Mouse (Mus musculus) heart, postnatal 36 days (tissue): ENCODE data around the gene Eef1akmt4. TPM values are rescaled to one million over a fixed set of nuclear protein-coding genes. Genes with fewer than 3 reads are reported as not detected.
"Not testable (repeated sequence)": the region's sequence is repeated elsewhere in the genome, so short reads cannot be mapped to it uniquely, and the experiment has no call there.

Experiments used
- DNase-seq, 2 experiments: peaks; one replicate each; pipeline ENCODE4 v3.0.0; 2021 to 2022
- intact Hi-C: fragments of 180-260 bp; cut with DNase I; formaldehyde crosslinking; loops from one replicate; pipeline ENCODE4 v1.15.1; 2025
- microRNA-seq, 2 experiments: library from miRNA; unstranded; fragments of <30 nt; microRNA quantifications; one replicate each; pipeline ENCODE4 v1.2.0; 2021; ENCODE audit warnings: borderline number of aligned reads in 2 of 2
- total RNA-seq, 2 experiments: library from RNA; stranded (reverse); gene quantifications; 2 replicates each; pipeline ENCODE4 v1.2.3; 2021

Gene Eef1akmt4
- total RNA-seq, 2 experiments from 2014 or later, result 6.4 to 8.0 TPM

DNA sequence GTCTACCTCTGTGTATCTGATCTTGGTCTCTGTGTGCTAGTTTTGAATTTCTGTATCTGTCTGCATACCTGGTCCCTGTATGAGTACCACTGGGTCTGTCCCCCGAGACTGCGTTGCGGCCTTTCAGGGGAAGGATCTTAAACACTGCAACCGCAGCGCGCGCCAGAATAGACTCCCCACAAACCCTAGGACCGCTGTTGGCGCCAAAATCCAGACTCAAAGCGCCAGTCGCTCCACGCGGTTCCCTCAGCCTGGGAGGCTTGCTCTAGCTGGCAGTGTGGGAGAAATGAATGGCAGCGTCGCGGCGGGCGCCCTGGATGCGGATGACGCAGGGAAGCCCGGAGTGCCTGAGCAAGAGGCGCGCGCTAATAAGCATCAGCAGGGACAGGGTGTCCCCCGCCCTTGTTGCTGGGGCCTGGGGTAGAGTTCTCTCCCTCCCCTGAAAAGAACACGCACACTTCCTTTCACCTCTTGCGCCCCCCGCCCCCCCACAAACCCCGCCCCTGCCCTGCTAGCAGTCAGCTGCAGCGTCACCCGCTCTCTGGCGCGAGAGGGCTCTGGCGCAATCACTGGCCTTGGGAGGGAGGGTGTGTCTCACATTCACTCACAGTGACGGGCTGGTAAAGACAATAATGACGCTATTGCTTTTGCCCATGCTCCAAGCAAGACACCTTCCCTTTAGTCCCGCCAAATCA is 10.7 kb downstream of the Eef1akmt4 start:
- DNase-seq, result peak; percentile 47 to 64
- intact Hi-C loops, result no loop called here

DNA sequence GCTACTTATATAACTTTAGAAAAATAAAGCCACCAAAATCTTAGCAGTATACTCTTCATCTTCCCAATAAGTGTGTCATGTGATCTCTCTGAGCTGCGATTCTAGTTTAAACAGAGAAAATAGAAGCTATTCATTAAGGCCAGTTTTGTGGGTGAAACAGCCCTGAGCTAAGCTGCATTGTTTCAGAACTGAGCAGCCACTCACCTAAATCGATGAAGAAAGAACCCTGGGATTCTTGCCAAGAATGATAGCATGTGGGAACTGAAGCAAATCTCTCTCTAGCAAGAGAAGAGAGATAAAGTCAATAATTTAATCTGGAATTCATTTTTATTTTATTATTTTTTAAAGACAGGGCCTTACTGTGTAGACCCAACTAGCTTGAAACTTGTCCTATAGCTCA is 11.8 kb downstream of the Eef1akmt4 start:
- no peak for DNase-seq
- intact Hi-C loops, result no loop called here

DNA sequence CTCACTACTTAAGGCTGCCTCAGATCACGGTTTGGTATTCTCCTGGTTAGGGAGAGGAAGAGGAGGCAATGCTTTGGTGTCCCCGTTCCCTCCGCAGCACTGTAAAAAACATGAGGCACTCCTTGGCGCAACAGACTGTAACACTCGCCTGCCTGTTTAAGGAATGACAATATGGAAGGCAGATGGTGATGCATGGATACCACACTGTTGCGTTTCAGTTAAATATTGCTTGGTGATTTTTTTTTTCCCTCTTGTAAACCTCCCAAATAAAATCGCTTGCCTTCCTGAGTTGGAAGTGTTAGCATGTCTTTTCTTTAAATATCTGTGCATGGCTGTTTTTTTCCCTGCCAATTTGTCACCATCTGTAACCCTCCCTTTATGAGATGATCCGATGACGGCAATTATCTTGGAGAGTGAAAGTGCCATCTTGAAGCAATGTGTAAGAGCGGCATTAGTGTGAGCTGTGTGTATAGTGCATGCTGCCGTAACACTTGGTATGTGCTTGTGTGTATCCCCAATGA is 17.5 kb downstream of the Eef1akmt4 start:
- intact Hi-C loops, result no loop called here
- DNase-seq, result no peak

DNA sequence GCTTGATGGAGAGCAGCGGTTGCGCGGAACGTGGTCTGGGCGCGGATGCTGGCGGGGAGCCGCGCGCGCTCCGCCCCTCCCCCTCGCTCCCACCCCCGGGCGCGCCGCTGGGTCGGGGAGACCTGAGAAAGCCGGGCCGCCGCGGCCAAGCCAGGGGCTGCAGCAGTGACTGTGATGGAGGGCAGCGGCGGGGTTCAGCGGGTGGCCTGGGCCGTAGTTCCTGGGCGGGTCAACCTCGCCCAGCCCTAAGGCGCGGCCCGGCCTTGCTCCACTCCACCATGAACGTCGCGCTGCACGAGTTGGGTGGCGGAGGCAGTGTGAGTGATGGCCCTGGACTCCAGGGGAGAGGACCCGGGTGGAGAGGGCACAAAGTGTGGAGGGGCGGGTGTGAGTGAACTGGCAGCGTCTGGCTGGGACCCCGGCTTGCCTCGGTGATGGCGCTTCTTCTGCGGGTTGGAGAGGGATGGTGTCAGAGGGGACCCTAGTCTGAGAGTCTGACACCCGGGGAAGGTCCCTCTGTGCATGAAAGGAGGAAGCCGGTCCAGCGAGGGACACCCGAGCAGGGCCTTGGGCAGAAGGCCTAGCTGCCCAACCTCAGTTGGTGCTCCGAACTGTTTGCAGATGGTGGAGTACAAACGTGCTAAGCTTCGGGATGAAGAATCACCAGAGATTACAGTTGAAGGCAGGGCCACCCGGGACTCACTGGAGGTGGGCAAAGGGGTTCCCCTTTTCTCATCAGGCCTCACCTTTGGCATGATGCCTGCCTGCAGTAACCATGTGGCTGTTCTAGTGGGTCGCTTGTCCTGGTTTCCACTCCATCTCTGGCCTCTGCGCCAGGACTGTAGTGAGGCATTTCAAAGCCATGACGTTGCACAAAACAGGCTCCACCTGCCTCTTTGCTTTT is 18.6 kb downstream of the Eef1akmt4 start, which contains the start of gene Ece2:
TSS of gene Ece2 (plus strand) at position 98 of the 904 bp plus-strand sequence.
- DNase-seq, result peak in 1 of 2 experiments; percentile 22
- intact Hi-C loops, result no loop called here

DNA sequence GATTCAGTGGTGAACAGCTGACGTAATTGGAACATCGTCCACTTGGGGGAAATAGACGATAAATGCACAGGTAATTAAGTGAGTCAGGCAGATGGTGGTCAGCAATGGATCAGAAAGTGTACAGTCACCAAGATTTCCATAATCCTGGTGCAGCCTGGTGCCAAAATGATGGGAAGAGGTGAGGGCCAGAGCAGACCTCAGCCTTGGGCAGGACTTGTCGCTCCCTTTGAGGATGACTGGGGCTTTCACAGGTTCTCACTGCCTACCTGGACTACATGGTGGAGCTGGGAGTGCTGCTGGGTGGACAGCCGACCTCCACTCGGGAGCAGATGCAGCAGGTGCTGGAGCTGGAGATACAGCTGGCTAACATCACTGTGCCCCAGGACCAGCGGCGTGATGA is 26.0 kb downstream of the Eef1akmt4 start:
- DNase-seq, result no peak
- intact Hi-C loops, result no loop called here

DNA sequence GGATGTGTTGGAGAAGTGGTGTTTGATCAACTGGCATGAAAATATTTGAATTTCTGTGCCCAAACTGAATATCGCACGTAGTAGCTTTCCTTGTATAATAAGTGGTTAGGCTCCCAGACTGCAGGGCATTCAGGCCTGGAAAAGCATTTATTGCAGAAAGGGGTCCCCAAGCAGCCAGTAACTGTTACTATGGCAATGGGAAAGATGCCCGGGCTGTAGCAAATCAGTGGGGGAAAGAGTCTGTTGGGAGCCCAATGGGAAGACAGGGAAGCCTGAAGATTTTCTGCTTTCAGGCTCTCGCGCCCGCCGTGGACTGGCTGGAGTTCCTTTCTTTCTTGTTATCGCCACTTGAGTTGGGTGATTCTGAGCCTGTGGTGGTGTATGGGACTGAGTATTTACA is 27.0 kb downstream of the Eef1akmt4 start:
- intact Hi-C loops, result no loop called here
- DNase-seq, result no peak

DNA sequence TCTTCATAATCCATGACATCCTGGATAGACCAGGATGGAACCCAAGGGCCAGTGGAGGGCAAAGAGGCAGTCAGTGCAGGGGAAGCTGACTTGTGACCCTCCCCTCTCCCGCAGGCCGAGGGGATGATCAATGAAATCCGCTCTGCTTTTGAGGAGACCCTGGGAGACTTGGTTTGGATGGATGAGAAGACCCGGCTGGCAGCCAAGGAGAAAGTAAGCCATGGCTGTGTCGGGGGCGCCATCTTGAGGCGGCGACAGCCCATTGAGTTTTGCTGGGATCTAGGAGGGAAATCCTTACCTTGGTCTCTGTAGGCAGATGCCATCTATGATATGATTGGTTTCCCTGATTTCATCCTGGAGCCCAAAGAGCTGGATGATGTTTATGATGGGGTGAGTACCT is 30.8 kb downstream of the Eef1akmt4 start:
- intact Hi-C loops, result loop anchor here (1.0 kb wide), 1 partner anchor 146 kb away; no protein-coding TSS in a partner anchor
- peak; percentile 73 to 79 for DNase-seq

DNA sequence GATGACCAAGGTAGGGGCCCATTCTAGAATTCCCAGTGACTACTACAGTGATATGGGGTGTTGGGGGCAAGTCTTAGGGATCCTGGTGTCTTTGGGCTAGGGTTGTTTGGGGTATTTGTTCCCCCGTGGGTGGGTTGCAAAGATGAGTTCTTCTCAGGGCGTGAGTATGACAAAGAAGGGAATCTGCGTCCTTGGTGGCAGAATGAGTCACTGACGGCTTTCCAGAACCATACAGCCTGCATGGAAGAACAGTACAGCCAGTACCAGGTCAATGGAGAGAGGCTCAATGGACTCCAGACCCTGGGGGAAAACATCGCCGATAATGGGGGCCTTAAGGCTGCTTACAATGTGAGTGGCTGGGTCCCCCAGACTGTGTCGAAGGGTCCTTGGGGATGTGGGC is 32.5 kb downstream of the Eef1akmt4 start:
- DNase-seq, result no peak
- intact Hi-C loops, result no loop called here

DNA sequence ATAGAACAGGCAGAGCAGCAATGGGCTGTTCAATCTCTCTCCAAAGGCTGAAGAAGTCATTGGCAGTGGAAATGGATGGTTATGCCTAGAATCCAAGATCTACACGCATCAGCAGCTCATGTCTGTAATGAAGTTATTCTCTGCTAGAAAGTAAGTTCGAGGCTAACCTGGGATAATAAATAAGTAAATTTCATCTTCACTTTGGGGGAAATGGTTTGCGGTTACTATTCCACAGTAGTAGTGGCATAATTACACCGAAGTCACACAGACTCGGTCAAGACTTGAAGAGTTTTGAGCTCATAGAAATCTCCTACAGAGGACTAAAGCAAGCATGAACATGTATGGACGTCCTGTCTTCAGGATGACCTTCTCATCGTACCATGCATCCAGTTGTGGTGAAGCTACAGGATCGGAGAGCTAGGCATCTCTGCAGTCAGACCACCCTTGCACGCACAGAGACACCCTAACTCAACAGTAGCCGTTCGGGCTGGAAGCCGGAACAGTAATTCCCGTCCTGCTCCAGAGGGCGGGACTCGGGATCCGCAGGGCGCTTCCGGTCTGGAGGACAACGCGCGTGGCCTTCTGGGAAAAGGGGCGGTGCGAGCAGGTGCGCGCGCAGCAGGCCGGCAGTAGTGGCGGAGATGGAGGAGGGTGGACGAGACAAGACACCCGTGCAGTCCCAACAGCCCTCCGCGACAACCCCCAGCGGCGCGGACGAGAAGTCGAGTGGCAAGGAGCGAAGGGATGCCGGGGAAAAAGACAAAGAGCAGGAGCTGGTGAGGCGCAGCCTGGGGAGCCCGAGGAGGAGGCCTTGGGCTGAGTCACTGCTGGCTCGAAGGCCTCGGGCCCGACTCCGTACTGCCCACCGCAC is 39.9 kb downstream of the Eef1akmt4 start, which contains the start of gene Psmd2:
TSS of gene Psmd2 (plus strand) at position 577 of the 871 bp plus-strand sequence.
- DNase-seq, result peak; percentile 98 to 99
- intact Hi-C loops, result loop anchor here (1.0 to 5.0 kb wide), 4 partner anchors 41 to 224 kb away; partner anchors contain the start of genes Abcc5, Alg3, Ap2m1 and Eef1akmt4

DNA sequence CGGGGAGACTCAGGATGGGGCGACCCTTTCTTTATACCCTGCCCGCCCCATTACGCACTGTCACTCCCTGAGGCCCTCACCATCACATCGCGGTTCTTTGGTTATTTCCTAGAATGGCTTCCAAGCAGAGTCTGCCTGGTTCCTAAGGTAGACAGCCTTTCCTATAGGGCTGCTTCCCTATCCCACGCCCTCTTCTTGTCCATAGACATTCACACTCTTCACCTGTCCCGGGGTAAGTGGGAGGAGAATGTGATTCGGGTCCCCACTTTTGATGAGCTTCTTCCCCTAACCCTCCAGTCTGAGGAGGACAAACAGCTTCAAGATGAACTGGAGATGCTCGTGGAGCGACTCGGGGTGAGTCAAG is 40.5 kb downstream of the Eef1akmt4 start:
- no peak for DNase-seq
- intact Hi-C loops, result loop anchor here (1.0 to 5.0 kb wide), 5 partner anchors 21 to 225 kb away; partner anchors contain the start of genes Abcc5, Alg3, Ap2m1 and Eef1akmt4

DNA sequence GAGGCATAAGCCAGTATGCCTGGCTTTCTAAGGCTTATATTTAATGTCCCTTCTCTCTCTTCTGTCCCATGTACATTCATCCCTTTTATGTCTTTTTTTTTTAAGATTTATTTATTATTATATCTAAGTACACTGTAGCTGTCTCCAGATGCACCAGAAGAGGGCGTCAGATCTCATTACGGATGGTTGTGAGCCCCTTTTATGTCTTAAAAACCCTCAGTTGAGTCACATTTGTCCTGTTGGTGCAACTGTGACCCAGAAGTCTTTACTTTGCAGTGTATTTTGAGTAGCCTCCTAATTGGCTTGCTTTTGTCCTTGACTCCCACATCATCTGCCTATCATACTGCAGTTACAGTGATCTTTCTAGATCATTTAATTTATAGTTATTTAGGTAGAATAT is 41.9 kb downstream of the Eef1akmt4 start:
- intact Hi-C loops, result loop anchor here (2.0 to 5.0 kb wide), 3 partner anchors 19 to 226 kb away; partner anchors contain the start of genes Abcc5 and Ap2m1

DNA sequence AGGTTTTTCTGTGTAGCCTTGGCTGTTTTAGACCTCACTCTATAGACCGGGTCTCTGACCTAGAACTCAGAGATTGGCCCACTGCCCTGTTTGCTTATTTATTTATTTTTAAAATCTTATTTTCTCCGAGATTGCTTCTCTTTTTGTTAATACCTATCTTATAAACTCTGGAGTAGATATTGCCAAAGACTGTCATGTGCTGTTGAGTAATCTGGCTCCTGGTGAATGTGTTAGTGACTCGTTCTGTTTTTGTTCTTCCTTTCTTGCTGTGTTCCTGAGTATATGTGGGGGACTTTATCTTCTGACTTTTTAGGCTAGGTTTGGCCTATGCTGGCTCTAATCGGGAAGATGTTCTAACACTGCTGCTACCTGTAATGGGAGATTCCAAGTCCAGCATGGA is 46.3 kb downstream of the Eef1akmt4 start:
- intact Hi-C loops, result no loop called here
- DNase-seq, result no peak

More for the DNA sequence above, 41.9 kb downstream of the Eef1akmt4 start:
- no peak for DNase-seq

DNA sequence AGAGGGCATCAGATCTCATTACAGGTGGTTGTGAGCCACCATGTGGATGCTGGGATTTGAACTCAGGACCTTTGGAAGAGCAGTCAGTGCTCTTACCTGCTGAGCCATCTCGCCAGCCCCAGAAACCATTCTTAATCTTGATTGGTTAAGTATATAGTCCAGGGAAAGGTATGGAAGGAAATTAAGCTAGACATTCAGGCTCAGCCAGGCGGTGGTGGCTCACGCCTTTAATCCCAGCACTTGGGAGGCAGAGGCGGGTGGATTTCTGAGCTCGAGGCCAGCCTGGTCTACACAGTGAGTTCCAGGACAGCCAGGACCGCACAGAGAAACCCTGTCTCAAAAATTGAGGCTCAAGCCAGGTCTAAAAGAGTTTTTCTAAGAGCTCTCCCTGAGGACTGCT is 56.6 kb downstream of the Eef1akmt4 start, which contains the start of gene Eif4g1:
TSS of gene Eif4g1 (plus strand) at position 301 of the 400 bp plus-strand sequence.
- intact Hi-C loops, DNase-seq: not testable (repeated sequence)

Small RNAs within 50 kb of the gene (microRNA-seq; reads per million reads assigned to microRNA genes)
- gene Mir1224, result 0 reads per million in 2 experiments

Other genes with a start within 250 kb of the Eef1akmt4 start
- gene Abcc5, start 185.2 kb upstream of the Eef1akmt4 start, total RNA-seq, result 10 to 100 TPM; 32.2 to 34.5 TPM
- 10 to 100 TPM; 54.4 to 64.3 TPM for gene Eif2b5, start 112.8 kb upstream of the Eef1akmt4 start, total RNA-seq
- gene Dvl3, start 94.6 kb upstream of the Eef1akmt4 start, total RNA-seq, result 10 to 100 TPM; 44.9 to 47.2 TPM
- 100 to 1,000 TPM; 210 to 214 TPM for gene Ap2m1, start 76.1 kb upstream of the Eef1akmt4 start, total RNA-seq
- gene Abcf3, start 63.0 kb upstream of the Eef1akmt4 start, total RNA-seq, result 10 to 100 TPM; 62.6 to 65.9 TPM
- gene Vwa5b2, start 22.1 kb upstream of the Eef1akmt4 start, total RNA-seq, result under 1 TPM in 1 of 2 experiments, not detected in 1; 0.05 TPM
- gene Gm49333, start within 50 bp of the Eef1akmt4 start, total RNA-seq, result not detected
- gene Alg3, start 142 bp downstream of the Eef1akmt4 start, total RNA-seq, result 1 to 10 TPM; 8.7 to 8.8 TPM
- gene Camk2n2, start 9.7 kb downstream of the Eef1akmt4 start, total RNA-seq, result 1 to 10 TPM; 1.1 to 1.2 TPM
- 1 to 10 TPM in 1 of 2 experiments, under 1 TPM in 1; 0.41 to 1.2 TPM for gene Ece2, start 18.2 kb downstream of the Eef1akmt4 start, total RNA-seq
- 100 to 1,000 TPM; 214 to 216 TPM for gene Psmd2, start 40.1 kb downstream of the Eef1akmt4 start, total RNA-seq
- 100 to 1,000 TPM; 388 to 434 TPM for gene Eif4g1, start 56.7 kb downstream of the Eef1akmt4 start, total RNA-seq
- gene Fam131a, start 81.6 kb downstream of the Eef1akmt4 start, total RNA-seq, result 10 to 100 TPM; 27.9 to 30.2 TPM
- 10 to 100 TPM; 10.5 to 12.4 TPM for gene Polr2h, start 106.1 kb downstream of the Eef1akmt4 start, total RNA-seq
- gene Clcn2, start 106.2 kb downstream of the Eef1akmt4 start, total RNA-seq, result 1 to 10 TPM; 2.3 to 2.6 TPM
- 1 to 10 TPM; 2.1 to 2.5 TPM for gene Chrd, start 121.5 kb downstream of the Eef1akmt4 start, total RNA-seq
- gene Thpo, start 122.9 kb downstream of the Eef1akmt4 start, total RNA-seq, result under 1 TPM in 1 of 2 experiments, not detected in 1; 0.25 TPM